Mouse (Mus musculus): ENCODE data around the gene Ednrb.

Ednrb gene

GRCm38 (mm10) chr14:103844011-103844549 is at the start of gene Ednrb:
Gene Ednrb, minus strand, starts transcription at chr14:103844402.
- no peak for DNase-seq (ENCODE audit: low read depth, low spot score)

GRCm38 (mm10) chr14:103892411-103892938 is 48.3 kb upstream of the Ednrb start:
- no peak for DNase-seq (ENCODE audit: low read depth, low spot score)

GRCm38 (mm10) chr14:103890761-103891160 is 46.6 kb upstream of the Ednrb start:
- no peak for DNase-seq (ENCODE audit: low read depth, low spot score)

GRCm38 (mm10) chr14:103884892-103885575 is 40.8 kb upstream of the Ednrb start:
- no peak for DNase-seq (ENCODE audit: low read depth, low spot score)

- DNase-seq (ENCODE audit: low read depth, low spot score), result no peak
These were observed 38.7 kb upstream of the Ednrb start for GRCm38 (mm10) chr14:103882943-103883342.

- no peak for DNase-seq (ENCODE audit: low read depth, low spot score)
These were observed 32.9 kb upstream of the Ednrb start for GRCm38 (mm10) chr14:103877117-103877516.

- DNase-seq (ENCODE audit: low read depth, low spot score), result no peak
These were observed 32.4 kb upstream of the Ednrb start for GRCm38 (mm10) chr14:103876598-103876997.

GRCm38 (mm10) chr14:103866636-103867035 is 22.4 kb upstream of the Ednrb start:
- no peak for DNase-seq (ENCODE audit: low read depth, low spot score)

- DNase-seq (ENCODE audit: low read depth, low spot score), result no peak
These were observed 21.0 kb upstream of the Ednrb start for GRCm38 (mm10) chr14:103865226-103865625.

- no peak for DNase-seq (ENCODE audit: low read depth, low spot score)
These were observed 6.1 kb upstream of the Ednrb start for GRCm38 (mm10) chr14:103850071-103850845.

GRCm38 (mm10) chr14:103845716-103846115 is 1.5 kb upstream of the Ednrb start:
- DNase-seq (ENCODE audit: low read depth, low spot score), result no peak

GRCm38 (mm10) chr14:103844944-103845343 is 742 bp upstream of the Ednrb start:
- DNase-seq (ENCODE audit: low read depth, low spot score), result no peak

- peak; percentile 27 for DNase-seq (ENCODE audit: low read depth, low spot score)
These were observed 716 bp downstream of the Ednrb start for GRCm38 (mm10) chr14:103843371-103844001.

- no peak for DNase-seq (ENCODE audit: low read depth, low spot score)
These were observed 1.3 kb downstream of the Ednrb start for GRCm38 (mm10) chr14:103842896-103843295.

- no peak for DNase-seq (ENCODE audit: low read depth, low spot score)
These were observed 3.8 kb downstream of the Ednrb start for GRCm38 (mm10) chr14:103840436-103840835.

- DNase-seq (ENCODE audit: low read depth, low spot score), result no peak
These were observed 5.3 kb downstream of the Ednrb start for GRCm38 (mm10) chr14:103838887-103839286.

- no peak for DNase-seq (ENCODE audit: low read depth, low spot score)
These were observed 9.6 kb downstream of the Ednrb start for GRCm38 (mm10) chr14:103834589-103834988.

GRCm38 (mm10) chr14:103834147-103834546 is 10.1 kb downstream of the Ednrb start:
- no peak for DNase-seq (ENCODE audit: low read depth, low spot score)

GRCm38 (mm10) chr14:103832472-103832871 is 11.7 kb downstream of the Ednrb start:
- no peak for DNase-seq (ENCODE audit: low read depth, low spot score)

- no peak for DNase-seq (ENCODE audit: low read depth, low spot score)
These were observed 13.2 kb downstream of the Ednrb start for GRCm38 (mm10) chr14:103831007-103831406.

GRCm38 (mm10) chr14:103826343-103826742 is 17.9 kb downstream of the Ednrb start:
- no peak for DNase-seq (ENCODE audit: low read depth, low spot score)

GRCm38 (mm10) chr14:103825934-103826333 is 18.3 kb downstream of the Ednrb start:
- no peak for DNase-seq (ENCODE audit: low read depth, low spot score)

All from skeletal muscle tissue, adult 2 months (tissue).